20 mouse cellular contexts compared by ENCODE assay signal in the genomic region with DNA sequence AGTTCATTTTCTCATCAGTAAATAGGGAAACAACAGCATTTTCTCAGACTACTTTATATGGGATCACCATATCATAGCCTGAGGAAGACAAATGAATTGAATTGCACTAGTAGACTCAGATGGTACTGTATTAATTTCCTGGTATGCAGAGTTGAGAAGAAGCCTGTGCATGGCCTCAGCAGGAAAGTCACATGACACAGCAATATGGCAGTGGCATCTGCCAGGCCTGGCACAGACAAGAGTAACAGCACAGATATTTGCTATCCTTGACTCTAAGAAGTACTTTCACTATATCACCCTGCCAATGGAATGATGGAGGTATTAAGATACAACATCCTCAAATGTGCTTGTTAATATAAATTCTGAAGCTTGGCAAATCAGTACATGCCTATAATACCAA.
A peak's percentile ranks its signal among the peaks of the same experiment; 100 is the strongest.
DNase-seq lines count a peak whose midpoint lies in the region; ATAC-seq and TF ChIP-seq lines count a peak whose summit lies in the region.
"Had no signal": no experiment of that assay in that cellular context is flagged by ENCODE, and none has a peak within 500 bp of the region (broad histone marks: within the 10 kb centered on the region; RNA-seq: fewer than 3 reads in every experiment).

No protein-coding gene starts in this region.

- no peak overlapping the region for H3K4me3 ChIP-seq in forebrain, postnatal 0 days (ENCODE audit: low read depth, low read length)
- H3K4me3 ChIP-seq: heart, adult 2 months; hindbrain, embryonic 15.5 days; left cerebral cortex, adult 2 months; limb, embryonic 12.5 days; midbrain, embryonic 15.5 days had no signal

- no peaks in the 10 kb centered on the region for H3K36me3 ChIP-seq in forebrain, postnatal 0 days (ENCODE audit: insufficient read depth)
- H3K36me3 ChIP-seq: hindbrain, embryonic 15.5 days; limb, embryonic 12.5 days; midbrain, embryonic 15.5 days had no signal

- no peaks in the 10 kb centered on the region for H3K9me3 ChIP-seq in forebrain, postnatal 0 days (ENCODE audit: low read length)
- H3K9me3 ChIP-seq: hindbrain, embryonic 15.5 days; limb, embryonic 12.5 days; midbrain, embryonic 15.5 days had no signal

- intact Hi-C loops in heart, postnatal 14 days (cut with DNase I), result no loop called here

- H3K9ac ChIP-seq in forebrain, postnatal 0 days, result no peak overlapping the region
- H3K9ac ChIP-seq: hindbrain, embryonic 15.5 days; limb, embryonic 12.5 days; liver, embryonic 14.5 days; midbrain, embryonic 15.5 days had no signal

- H3K4me1 ChIP-seq in forebrain, postnatal 0 days (ENCODE audit: insufficient read depth), result no peaks in the 10 kb centered on the region
- H3K4me1 ChIP-seq: hindbrain, embryonic 15.5 days; limb, embryonic 12.5 days; midbrain, embryonic 15.5 days had no signal

- TF ChIP-seq CTCF in brain, embryonic 14.5 days (IDR thresholded peaks at IDR 0.05; ENCODE audit: borderline replicate concordance, extremely low read depth, insufficient read depth, insufficient read length), result no peak
- TF ChIP-seq CTCF in forebrain, postnatal 0 days (IDR thresholded peaks at IDR 0.05; ENCODE audit: low read depth), result no peak

- no peaks in the 10 kb centered on the region for H3K27me3 ChIP-seq in forebrain, postnatal 0 days (ENCODE audit: insufficient read depth, low read length)
- H3K27me3 ChIP-seq: hindbrain, embryonic 15.5 days; limb, embryonic 12.5 days; midbrain, embryonic 15.5 days had no signal

- TF ChIP-seq POLR2A in brain, embryonic 14.5 days (IDR thresholded peaks at IDR 0.05; ENCODE audit: borderline replicate concordance, extremely low read depth, insufficient read depth, insufficient read length, poor library complexity, severe bottlenecking), result no peak

- no peak overlapping the region for H3K27ac ChIP-seq in forebrain, postnatal 0 days (ENCODE audit: low read depth, low read length)
- H3K27ac ChIP-seq: heart, adult 2 months; hindbrain, embryonic 15.5 days; left cerebral cortex, adult 2 months; limb, embryonic 12.5 days; liver, embryonic 14.5 days; midbrain, embryonic 15.5 days had no signal

- no peak overlapping the region for H3K4me2 ChIP-seq in forebrain, postnatal 0 days (ENCODE audit: low read depth)
- H3K4me2 ChIP-seq: hindbrain, embryonic 15.5 days; limb, embryonic 12.5 days; midbrain, embryonic 15.5 days had no signal

- no peak for DNase-seq in frontal cortex, postnatal 25 days (ENCODE audit: low spot score in 2 of 2)
- DNase-seq in brain, embryonic 14.5 days (ENCODE audit: low read depth), result peak; percentile 79
- peak; percentile 41 for DNase-seq in cerebellum, adult 8-10 months
- no peak for DNase-seq in forebrain, postnatal 0 days
- DNase-seq in heart, postnatal 14 days, result no peak
- no peak for DNase-seq in urinary bladder, postnatal 36 days (ENCODE audit: low spot score in 2 of 2)
- DNase-seq: adrenal gland, postnatal 14 days; B cell, adult 2 months; gastrocnemius, postnatal 14 days; heart, adult 2 months; kidney, adult 18-20 months; kidney, postnatal 14 days; retina, postnatal 1 day; thymus, adult 2 months had no signal

- peak; percentile 36; the same call in 1 of the 2 replicates for ATAC-seq in frontal cortex, adult (ENCODE audit: low TSS enrichment)
- ATAC-seq in forebrain, postnatal 0 days, result peak; percentile 51; the same call in 1 of the 2 replicates
- ATAC-seq: midbrain, embryonic 15.5 days had no signal

Comparison
In these comparisons a context has a peak if more than half of its experiments do, and no peak if none do; other contexts are left out.
1. DNase-seq: peak in brain, embryonic 14.5 days (single experiment) and cerebellum, adult 8-10 months (single experiment); none in frontal cortex, postnatal 25 days (0 of 2), forebrain, postnatal 0 days (single experiment), heart, postnatal 14 days (0 of 2) and urinary bladder, postnatal 36 days (0 of 2).